Mouse (Mus musculus) liver, adult 2 months (tissue): Measurements from ENCODE around the gene Fem1a. TPM values are rescaled to one million over a fixed set of nuclear protein-coding genes. Genes with fewer than 3 reads are reported as not detected.

ENCODE experiments used
- DNase-seq: peaks from one replicate; pipeline ENCODE4 v3.0.0-alpha.2; 2011; ENCODE audit warnings: low read depth, low spot score; ENCODE audit errors: extremely low read depth
- H3K27ac ChIP-seq: fragments of 200-500 bp; replicated peaks from 2 replicates; pipeline ENCODE4 v1.5.1; 2012; ENCODE audit warnings: low read depth, mild to moderate bottlenecking, control low read depth, inconsistent platforms, low read length; ENCODE audit not compliant: insufficient read depth
- H3K27me3 ChIP-seq: fragments of 200-500 bp; 2 replicates; pipeline ENCODE4 v1.6.1; 2012; ENCODE audit warnings: mild to moderate bottlenecking, moderate library complexity, low read length, inconsistent platforms; ENCODE audit not compliant: control insufficient read depth, insufficient read depth
- H3K36me3 ChIP-seq: fragments of 200-500 bp; 2 replicates; pipeline ENCODE4 v1.6.1; 2012; ENCODE audit warnings: low read length, inconsistent platforms; ENCODE audit not compliant: control insufficient read depth, insufficient read depth
- H3K4me1 ChIP-seq: fragments of 200-500 bp; 2 replicates; pipeline ENCODE4 v1.6.1; 2011; ENCODE audit warnings: low read length; ENCODE audit not compliant: control insufficient read depth, insufficient read depth
- H3K4me3 ChIP-seq: fragments of 200-500 bp; 2 replicates; pipeline ENCODE4 v1.5.1; 2011; ENCODE audit warnings: low read depth, mild to moderate bottlenecking, control low read depth, low read length, moderate library complexity; ENCODE audit not compliant: insufficient read depth
- H3K79me2 ChIP-seq: fragments of 200-500 bp; 2 replicates; pipeline ENCODE4 v1.6.1; 2012; ENCODE audit warnings: inconsistent platforms, mild to moderate bottlenecking, low read length, moderate library complexity; ENCODE audit not compliant: control insufficient read depth, insufficient read depth
- H3K9ac ChIP-seq: fragments of 200-500 bp; 2 replicates; pipeline ENCODE4 v1.6.1; 2012; ENCODE audit warnings: low read depth, mild to moderate bottlenecking, control low read depth, inconsistent platforms, low read length
- CTCF ChIP-seq: fragments of 200-500 bp; IDR thresholded peaks from 2 replicates; pipeline ENCODE4 v1.5.1; 2011; ENCODE audit warnings: low read depth, low read length, control low read depth
- POLR2A ChIP-seq: fragments of 200-500 bp; IDR thresholded peaks from 2 replicates; pipeline ENCODE4 v1.6.1; 2011; ENCODE audit warnings: low read length, control low read depth; ENCODE audit not compliant: insufficient read depth; ENCODE audit errors: extremely low read depth
- WGBS: fragments of 180-500 bp; shearing (Covaris S2); methylation state at CpG from one replicate; pipeline ENCODE4 v1.1.7; 2018; 5-methylcytosine and 5-hydroxymethylcytosine counted together
- polyA plus RNA-seq: library from polyadenylated mRNA; depleted of rRNA; stranded (reverse); fragments of >200 nt; gene quantifications from 2 replicates; pipeline ENCODE4 v1.2.3, GENCODE M21; 2012
- total RNA-seq: library from RNA; depleted of rRNA; stranded (reverse); fragments of >200 nt; gene quantifications from 2 replicates; pipeline ENCODE4 v1.2.3, GENCODE M21; 2014

The Fem1a gene
- total and polyA plus RNA-seq, 2 experiments: 11.5 to 18.9 TPM

DNA sequence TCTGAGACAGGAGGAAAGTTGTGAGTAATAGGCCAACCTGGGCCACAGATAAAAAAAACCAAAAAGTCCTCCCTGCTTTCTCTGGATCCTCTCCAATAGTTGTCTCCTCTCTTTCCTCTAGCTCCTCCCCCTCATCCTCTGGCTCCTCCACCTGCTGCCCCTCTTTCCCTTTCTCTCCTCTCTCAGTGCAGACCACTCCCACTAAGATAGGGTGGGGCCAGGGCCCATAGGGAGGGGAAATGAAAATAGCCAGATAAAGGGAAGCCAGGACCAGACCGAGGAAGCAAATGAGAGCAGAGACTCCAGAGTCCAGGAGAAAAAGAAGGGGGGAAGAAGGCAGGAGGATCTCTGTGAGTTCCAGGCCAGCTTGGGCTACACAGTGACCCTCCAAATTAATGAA, 31.7 kb upstream of the Fem1a start:
- Histone ChIP-seq H3K27ac (no peak overlapping the region), H3K9ac (no peak overlapping the region), H3K79me2 (no peaks in the 10 kb centered on the region), H3K4me1 (peaks cover 3% of the 10 kb centered on the region; the same call in 1 of the 2 replicates), H3K4me3 (no peak overlapping the region), H3K27me3 (no peaks in the 10 kb centered on the region), H3K36me3 (no peaks in the 10 kb centered on the region)
- TF ChIP-seq POLR2A (no peak), CTCF (no peak)
- WGBS: 56% methylated on average over 1 of the region's 1 CpGs
- DNase-seq: no peak

DNA sequence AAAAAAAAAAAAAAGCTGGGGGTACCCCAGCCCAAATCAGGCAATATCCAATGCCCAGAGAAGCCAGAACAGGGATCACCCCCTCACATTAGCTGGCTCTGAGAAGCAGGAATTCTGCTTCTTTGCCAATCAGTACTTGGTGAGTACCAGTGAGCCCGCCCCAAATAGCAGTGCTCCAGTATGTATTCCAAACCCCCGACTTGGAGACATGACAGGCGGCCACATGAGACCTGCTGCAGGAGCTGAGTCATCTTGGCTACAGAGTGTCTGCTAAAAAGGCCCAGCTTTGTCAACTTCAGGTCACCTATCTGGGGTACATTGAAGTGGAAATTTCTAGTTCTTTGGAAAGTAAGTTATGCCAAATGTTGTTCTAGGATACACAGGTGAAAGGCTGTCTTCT, 30.0 kb upstream of the Fem1a start:
- Histone ChIP-seq H3K27ac (no peak overlapping the region), H3K9ac (no peak overlapping the region), H3K36me3 (no peaks in the 10 kb centered on the region), H3K4me3 (no peak overlapping the region), H3K79me2 (no peaks in the 10 kb centered on the region), H3K27me3 (no peaks in the 10 kb centered on the region), H3K4me1 (no peaks in the 10 kb centered on the region)
- 82% methylated on average over 3 of the region's 3 CpGs for WGBS
- no peak for TF ChIP-seq POLR2A
- no peak for TF ChIP-seq CTCF
- DNase-seq: no peak

DNA sequence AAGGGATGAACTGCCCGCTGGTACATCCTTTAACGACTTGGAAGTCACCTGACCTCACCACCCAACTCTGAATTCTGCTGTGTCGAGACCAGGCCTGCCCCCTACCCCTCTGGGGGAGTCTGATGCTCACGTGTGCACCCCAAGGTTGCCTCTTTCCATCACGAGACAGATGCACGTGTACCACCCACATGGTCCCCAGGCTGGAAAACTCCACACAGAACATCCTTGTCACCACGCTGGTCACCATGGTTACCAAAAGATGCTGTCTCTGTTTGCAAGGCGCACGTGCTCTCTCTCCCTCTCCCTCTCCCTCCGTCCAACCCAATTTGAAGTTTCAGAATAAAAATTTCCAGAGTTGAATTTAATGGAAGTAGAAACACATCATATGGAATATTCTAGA, 26.7 kb upstream of the Fem1a start:
- Histone ChIP-seq H3K36me3 (no peaks in the 10 kb centered on the region), H3K9ac (no peak overlapping the region), H3K27ac (no peak overlapping the region), H3K27me3 (no peaks in the 10 kb centered on the region), H3K4me3 (no peak overlapping the region), H3K79me2 (no peaks in the 10 kb centered on the region), H3K4me1 (no peaks in the 10 kb centered on the region)
- no peak for DNase-seq
- 81% methylated on average over 10 of the region's 10 CpGs for WGBS
- TF ChIP-seq CTCF: no peak
- no peak for TF ChIP-seq POLR2A

DNA sequence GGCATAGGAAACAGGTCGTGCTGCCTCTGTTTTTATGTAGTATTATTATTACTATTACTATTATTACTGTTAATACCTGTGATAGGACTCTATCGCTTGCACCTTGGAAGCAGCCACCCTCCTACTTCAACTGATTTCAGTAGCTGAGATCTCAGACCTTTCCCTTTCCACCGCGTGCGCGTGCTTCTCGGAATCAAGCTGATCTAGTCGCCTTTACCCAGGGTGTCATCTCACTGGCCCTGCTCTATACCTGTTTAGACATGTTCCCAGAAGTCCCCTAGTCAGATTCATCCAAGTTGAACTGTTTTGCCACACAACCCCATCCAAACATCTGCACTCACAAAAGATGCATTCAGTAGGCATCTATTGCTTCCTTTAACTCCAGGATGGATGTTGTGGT, 23.2 kb upstream of the Fem1a start:
- Histone ChIP-seq H3K4me3 (no peak overlapping the region), H3K9ac (no peak overlapping the region), H3K79me2 (no peaks in the 10 kb centered on the region), H3K36me3 (no peaks in the 10 kb centered on the region), H3K4me1 (no peaks in the 10 kb centered on the region), H3K27me3 (no peaks in the 10 kb centered on the region), H3K27ac (no peak overlapping the region)
- WGBS: 59% methylated on average over 8 of the region's 8 CpGs
- no peak for TF ChIP-seq POLR2A
- TF ChIP-seq CTCF: no peak
- DNase-seq: no peak

DNA sequence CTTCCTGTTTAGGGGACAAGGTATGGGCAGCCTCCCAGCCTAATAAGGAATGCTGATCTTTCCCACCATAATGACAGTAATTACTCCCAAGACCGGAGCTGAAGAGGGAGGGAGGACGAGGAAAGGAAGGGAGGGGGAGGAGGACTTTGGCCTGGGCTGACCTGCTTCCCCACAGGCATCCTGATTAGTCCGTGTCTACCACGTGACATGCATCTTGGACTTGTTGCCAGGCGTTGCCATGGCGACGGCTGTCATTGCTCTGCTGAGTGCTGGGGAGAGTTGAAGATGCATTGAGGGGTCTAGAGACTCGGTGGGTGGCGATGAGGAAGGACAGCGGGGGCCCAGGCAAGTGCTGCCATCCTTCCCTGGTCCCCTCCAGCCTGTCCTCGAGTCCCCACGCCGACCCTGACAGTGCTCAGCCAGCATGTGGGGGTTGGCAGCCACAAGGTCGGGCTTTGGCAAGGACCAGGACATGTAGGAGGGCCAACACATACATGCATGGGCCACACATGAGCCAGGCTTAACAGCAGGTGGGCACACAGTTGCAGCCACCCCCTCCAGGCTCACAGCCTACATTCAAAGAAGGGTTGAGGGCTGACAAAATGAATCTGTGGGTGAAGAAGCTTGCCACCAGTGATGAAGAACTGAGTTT, 22.7 kb upstream of the Fem1a start:
- DNase-seq: peak; percentile 61
- Histone ChIP-seq H3K36me3 (no peaks in the 10 kb centered on the region), H3K27ac (no peak overlapping the region), H3K27me3 (no peaks in the 10 kb centered on the region), H3K4me1 (no peaks in the 10 kb centered on the region), H3K9ac (no peak overlapping the region), H3K4me3 (no peak overlapping the region), H3K79me2 (no peaks in the 10 kb centered on the region)
- WGBS: 5% methylated on average over 14 of the region's 14 CpGs
- TF ChIP-seq POLR2A (no peak), CTCF (no peak)

DNA sequence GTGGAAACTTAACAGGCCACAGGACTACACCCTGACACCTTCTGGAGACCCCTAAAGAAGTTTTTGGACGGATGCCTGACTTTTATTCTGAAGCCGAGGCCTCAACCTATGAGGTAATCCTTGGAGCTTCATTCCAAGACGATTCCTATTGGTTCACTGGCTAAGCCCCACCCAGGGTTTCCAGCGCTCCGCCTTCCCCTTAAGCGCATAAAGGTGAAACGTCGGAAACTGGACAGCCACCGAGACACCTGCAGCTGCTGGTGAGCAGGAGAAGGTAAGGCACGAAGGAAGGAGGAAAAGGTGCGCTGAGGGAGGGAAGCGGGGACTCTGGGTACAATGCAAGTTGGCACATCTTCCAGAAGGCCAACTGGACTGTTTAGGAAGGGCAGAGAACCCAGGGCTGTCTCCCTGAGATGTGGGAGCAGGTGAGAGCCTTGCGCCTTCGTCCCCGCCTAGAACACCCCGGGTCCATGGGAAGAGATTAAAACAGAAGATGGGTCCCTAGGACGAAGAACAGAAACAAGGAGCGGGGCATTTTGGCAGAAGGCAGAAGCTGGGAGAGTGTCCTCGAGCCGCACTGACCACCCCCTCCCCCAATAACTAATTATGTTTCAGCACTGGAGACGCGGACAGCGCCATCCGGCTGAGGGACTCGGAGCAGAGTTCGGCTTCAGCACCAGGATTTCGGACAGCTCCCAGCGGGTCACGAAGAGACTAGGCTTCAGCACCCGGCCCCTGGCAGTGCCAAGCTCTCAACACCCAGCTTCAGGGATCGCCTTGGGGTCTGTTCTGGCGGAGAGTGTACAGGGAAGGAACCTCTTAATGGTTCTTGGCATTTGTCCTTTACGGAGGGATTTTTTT, 14.8 kb upstream of the Fem1a start:
- Histone ChIP-seq H3K4me1 (no peaks in the 10 kb centered on the region), H3K27me3 (no peaks in the 10 kb centered on the region), H3K27ac (no peak overlapping the region), H3K79me2 (no peaks in the 10 kb centered on the region), H3K9ac (no peak overlapping the region), H3K36me3 (no peaks in the 10 kb centered on the region), H3K4me3 (no peak overlapping the region)
- WGBS: 5% methylated on average over 33 of the region's 33 CpGs
- DNase-seq: peak; percentile 55
- TF ChIP-seq POLR2A (no peak), CTCF (peak; percentile 28; the same call in 1 of the 2 replicates)
